In genomic region chr16:20800038-20800437, GRCm38 (mm10) we compare ENCODE assay signal across 30 mouse cellular contexts.
"Had no signal": no experiment of that assay in that cellular context is flagged by ENCODE, and none has a peak within 500 bp of the region (broad histone marks: within the 10 kb centered on the region; RNA-seq: fewer than 3 reads in every experiment).

No protein-coding gene starts in this region.

- H3K9me3 ChIP-seq: limb, embryonic 10.5 days; limb, embryonic 12.5 days; limb, embryonic 13.5 days; limb, embryonic 15.5 days; liver, embryonic 12.5 days; liver, embryonic 13.5 days; liver, embryonic 15.5 days; lung, embryonic 15.5 days; megakaryocyte, embryonic 14.5 days; midbrain, embryonic 10.5 days; midbrain, embryonic 12.5 days; midbrain, embryonic 13.5 days; midbrain, embryonic 15.5 days; neural tube, embryonic 12.5 days; neural tube, embryonic 13.5 days had no signal

- H3K4me3 ChIP-seq: limb, embryonic 10.5 days; limb, embryonic 12.5 days; limb, embryonic 13.5 days; limb, embryonic 15.5 days; liver, embryonic 12.5 days; liver, embryonic 13.5 days; liver, embryonic 15.5 days; lung, embryonic 15.5 days; megakaryocyte, embryonic 14.5 days; midbrain, embryonic 10.5 days; midbrain, embryonic 12.5 days; midbrain, embryonic 13.5 days; midbrain, embryonic 15.5 days; neural tube, embryonic 12.5 days; neural tube, embryonic 13.5 days had no signal

- H3K27me3 ChIP-seq: limb, embryonic 12.5 days; limb, embryonic 13.5 days; limb, embryonic 15.5 days; liver, embryonic 12.5 days; liver, embryonic 13.5 days; liver, embryonic 15.5 days; lung, embryonic 15.5 days; midbrain, embryonic 12.5 days; midbrain, embryonic 13.5 days; midbrain, embryonic 15.5 days; neural tube, embryonic 12.5 days; neural tube, embryonic 13.5 days had no signal

- H3K4me2 ChIP-seq: limb, embryonic 12.5 days; limb, embryonic 13.5 days; limb, embryonic 15.5 days; liver, embryonic 11.5 days; liver, embryonic 12.5 days; liver, embryonic 13.5 days; liver, embryonic 15.5 days; lung, embryonic 14.5 days; lung, embryonic 15.5 days; midbrain, embryonic 11.5 days; midbrain, embryonic 12.5 days; midbrain, embryonic 13.5 days; midbrain, embryonic 15.5 days; neural tube, embryonic 12.5 days; neural tube, embryonic 13.5 days had no signal

- H3K36me3 ChIP-seq: limb, embryonic 10.5 days; limb, embryonic 12.5 days; limb, embryonic 13.5 days; limb, embryonic 15.5 days; liver, embryonic 12.5 days; liver, embryonic 13.5 days; liver, embryonic 15.5 days; lung, embryonic 15.5 days; midbrain, embryonic 10.5 days; midbrain, embryonic 12.5 days; midbrain, embryonic 13.5 days; midbrain, embryonic 15.5 days; neural tube, embryonic 12.5 days; neural tube, embryonic 13.5 days had no signal

- H3K27ac ChIP-seq: limb, embryonic 10.5 days; limb, embryonic 12.5 days; limb, embryonic 13.5 days; limb, embryonic 15.5 days; liver, embryonic 12.5 days; liver, embryonic 13.5 days; liver, embryonic 14.5 days; liver, embryonic 15.5 days; lung, embryonic 15.5 days; macrophage; midbrain, embryonic 10.5 days; midbrain, embryonic 12.5 days; midbrain, embryonic 13.5 days; midbrain, embryonic 15.5 days; neural tube, embryonic 12.5 days; neural tube, embryonic 13.5 days had no signal

- DNase-seq: left cerebral cortex, postnatal 4 days; liver; liver, embryonic 13.5 days; liver, postnatal 0 days; lung, adult 18-20 months; lung, adult 2 months; lung, embryonic 14.5 days; lung, postnatal 10 days; lung, postnatal 14 days; lung, postnatal 36 days; lung, postnatal 4 days; midbrain, embryonic 14.5 days had no signal
